Mouse (Mus musculus) Patski (cell line): Measurements from ENCODE around the gene Fxyd7. TPM values are rescaled to one million over a fixed set of nuclear protein-coding genes. Genes with fewer than 3 reads are reported as not detected.

Experiments
- ATAC-seq: fragments of 100-300 bp; one replicate; pipeline ENCODE4 v1.8.0; 2021
- CTCF ChIA-PET: fragments of 350-600 bp; sonication (Branson Sonifier 250); formaldehyde crosslinking; loops from one replicate; lab custom pipeline; 2022; ENCODE audit warnings: inconsistent platforms; lab: Charles Lee
- POLR2A ChIA-PET: fragments of 350-600 bp; sonication (Branson Sonifier 250); formaldehyde crosslinking; loops from one replicate; lab custom pipeline; 2022; ENCODE audit warnings: antibody characterized with exemption, inconsistent platforms; lab: Charles Lee
- DNase-seq: peaks from one replicate; pipeline ENCODE4 v3.0.0-alpha.2; 2011; ENCODE audit warnings: low read depth, low spot score
- H3K27me3 ChIP-seq: fragments of 371-371 bp; one replicate; pipeline ENCODE4 v1.5.1; 2021
- CTCF ChIP-seq: fragments of 100-300 bp; IDR thresholded peaks from one replicate; pipeline ENCODE4 v1.5.1; 2021
- in situ Hi-C: fragments of 300-500 bp; cut with MboI; formaldehyde crosslinking; loops from 3 replicates; pipeline ENCODE4 v1.11.1; 2018; ENCODE audit warnings: low pct_unique_long_range_greater_than_20kb, mixed read lengths
- polyA plus RNA-seq: library from polyadenylated mRNA; unstranded; gene quantifications from one replicate; pipeline ENCODE4 v1.2.3, GENCODE M21; 2021

The Fxyd7 gene
- polyA plus RNA-seq, 1 experiment from 2014 or later, result not detected

- in situ Hi-C loops, result no loop called here
- TF ChIP-seq CTCF, result no peak
- ATAC-seq, result no peak
- POLR2A ChIA-PET, result interaction anchor here (0.8 kb wide), 1 partner anchor 246 kb away, joined by 4 read pairs; no protein-coding TSS in a partner anchor
- CTCF ChIA-PET, result interaction anchor here (0.8 to 2.1 kb wide), 2 partner anchors 9 to 18 kb away, joined by 3 to 6 read pairs; no protein-coding TSS in a partner anchor
- no peak for DNase-seq
- no peaks in the 10 kb centered on the region for H3K27me3 ChIP-seq
These were observed 36.0 kb upstream of the Fxyd7 start for GRCm38 (mm10) chr7:31087262-31087661.

GRCm38 (mm10) chr7:31086175-31086755 is 35.0 kb upstream of the Fxyd7 start:
- in situ Hi-C loops, result no loop called here
- no peaks in the 10 kb centered on the region for H3K27me3 ChIP-seq
- DNase-seq, result no peak
- ChIA-PET POLR2A (interaction anchor here (0.6 kb wide), 1 partner anchor 21 kb away, joined by 3 read pairs; no protein-coding TSS in a partner anchor), CTCF (interaction anchor here (2.1 kb wide), 1 partner anchor 8 kb away, joined by 6 read pairs; no protein-coding TSS in a partner anchor)
- no peak for TF ChIP-seq CTCF
- ATAC-seq, result no peak

- no peak for TF ChIP-seq CTCF
- ATAC-seq, result peak; percentile 38
- ChIA-PET POLR2A (no interaction called here), CTCF (no interaction called here)
- in situ Hi-C loops, result no loop called here
- DNase-seq, result peak; percentile 57
- no peaks in the 10 kb centered on the region for H3K27me3 ChIP-seq
These were observed 33.9 kb upstream of the Fxyd7 start for GRCm38 (mm10) chr7:31085171-31085570.

GRCm38 (mm10) chr7:31084140-31084539 is 32.9 kb upstream of the Fxyd7 start:
- in situ Hi-C loops, result no loop called here
- no peak for ATAC-seq

GRCm38 (mm10) chr7:31082831-31083588 is 31.7 kb upstream of the Fxyd7 start:
- no peak for DNase-seq
- H3K27me3 ChIP-seq, result no peaks in the 10 kb centered on the region
- ChIA-PET CTCF (no interaction called here), POLR2A (no interaction called here)
- in situ Hi-C loops, result no loop called here
- peak; percentile 23 for ATAC-seq
- TF ChIP-seq CTCF, result no peak

More at GRCm38 (mm10) chr7:31084140-31084539, 32.9 kb upstream of the Fxyd7 start:
- TF ChIP-seq CTCF, result no peak
- DNase-seq, result no peak
- CTCF ChIA-PET, result no interaction called here
- H3K27me3 ChIP-seq, result no peaks in the 10 kb centered on the region
- POLR2A ChIA-PET, result no interaction called here

GRCm38 (mm10) chr7:31082106-31082505 is 30.8 kb upstream of the Fxyd7 start:
- ATAC-seq, result no peak
- CTCF ChIA-PET, result no interaction called here

GRCm38 (mm10) chr7:31081106-31081505 is 29.8 kb upstream of the Fxyd7 start:
- in situ Hi-C loops, result no loop called here

More at GRCm38 (mm10) chr7:31082106-31082505, 30.8 kb upstream of the Fxyd7 start:
- no peak for TF ChIP-seq CTCF
- H3K27me3 ChIP-seq, result no peaks in the 10 kb centered on the region
- POLR2A ChIA-PET, result no interaction called here
- no peak for DNase-seq
- in situ Hi-C loops, result no loop called here

GRCm38 (mm10) chr7:31080611-31081010 is 29.3 kb upstream of the Fxyd7 start:
- ChIA-PET POLR2A (no interaction called here), CTCF (interaction anchor here (0.9 to 1.6 kb wide), 3 partner anchors 9 to 17 kb away, joined by 3 to 7 read pairs (median 3); no protein-coding TSS in a partner anchor)
- no peak for TF ChIP-seq CTCF
- no peaks in the 10 kb centered on the region for H3K27me3 ChIP-seq
- DNase-seq, result no peak
- in situ Hi-C loops, result no loop called here
- ATAC-seq, result no peak

More at GRCm38 (mm10) chr7:31081106-31081505, 29.8 kb upstream of the Fxyd7 start:
- no peaks in the 10 kb centered on the region for H3K27me3 ChIP-seq
- CTCF ChIA-PET, result interaction anchor here (1.0 to 1.6 kb wide), 2 partner anchors 14 to 17 kb away, joined by 3 to 7 read pairs; no protein-coding TSS in a partner anchor
- no peak for ATAC-seq
- no peak for TF ChIP-seq CTCF
- POLR2A ChIA-PET, result no interaction called here
- no peak for DNase-seq

GRCm38 (mm10) chr7:31079670-31080069 is 28.4 kb upstream of the Fxyd7 start:
- ChIA-PET CTCF (interaction anchor here (0.9 to 1.6 kb wide), 2 partner anchors 10 to 18 kb away, joined by 3 to 7 read pairs; no protein-coding TSS in a partner anchor), POLR2A (no interaction called here)
- H3K27me3 ChIP-seq, result no peaks in the 10 kb centered on the region
- in situ Hi-C loops, result no loop called here
- DNase-seq (no peak), ATAC-seq (no peak)
- TF ChIP-seq CTCF, result no peak

- no peaks in the 10 kb centered on the region for H3K27me3 ChIP-seq
- TF ChIP-seq CTCF, result no peak
- ChIA-PET CTCF (interaction anchor here (0.9 to 1.8 kb wide), 5 partner anchors 9 to 20 kb away, joined by 3 to 9 read pairs (median 6); partner anchors contain the start of gene Lgi4), POLR2A (no interaction called here)
- ATAC-seq (no peak), DNase-seq (no peak)
- in situ Hi-C loops, result no loop called here
These were observed 26.7 kb upstream of the Fxyd7 start for GRCm38 (mm10) chr7:31077885-31078445.
